Mouse (Mus musculus) cerebellum, adult 2 months (tissue): Measurements from ENCODE around the gene Palm.

Experiments used
- CTCF ChIP-seq: fragments of 200-500 bp; IDR thresholded peaks from 2 replicates; pipeline ENCODE4 v1.5.1; 2011; ENCODE audit warnings: low read depth, mild to moderate bottlenecking, control low read depth, low read length, moderate library complexity, borderline replicate concordance; ENCODE audit not compliant: insufficient read depth
- POLR2A ChIP-seq: fragments of 200-500 bp; IDR thresholded peaks from 2 replicates; pipeline ENCODE4 v1.6.1; 2011; ENCODE audit warnings: low read length, control low read depth, borderline replicate concordance; ENCODE audit not compliant: insufficient read depth

- TF ChIP-seq CTCF (no peak), POLR2A (no peak)
These were observed 10.3 kb upstream of the Palm start for GRCm38 (mm10) chr10:79783050-79783449.
